Mouse (Mus musculus): ENCODE results near the gene Plxdc1. TPM values are rescaled to one million over a fixed set of nuclear protein-coding genes. Genes with fewer than 3 reads are reported as not detected.
"Not testable (repeated sequence)": the region's sequence is repeated elsewhere in the genome, so short reads cannot be mapped to it uniquely, and the experiment has no call there.

Plxdc1 gene
- total RNA-seq, 2 experiments from 2014 or later: 5.1 to 6.2 TPM

DNA sequence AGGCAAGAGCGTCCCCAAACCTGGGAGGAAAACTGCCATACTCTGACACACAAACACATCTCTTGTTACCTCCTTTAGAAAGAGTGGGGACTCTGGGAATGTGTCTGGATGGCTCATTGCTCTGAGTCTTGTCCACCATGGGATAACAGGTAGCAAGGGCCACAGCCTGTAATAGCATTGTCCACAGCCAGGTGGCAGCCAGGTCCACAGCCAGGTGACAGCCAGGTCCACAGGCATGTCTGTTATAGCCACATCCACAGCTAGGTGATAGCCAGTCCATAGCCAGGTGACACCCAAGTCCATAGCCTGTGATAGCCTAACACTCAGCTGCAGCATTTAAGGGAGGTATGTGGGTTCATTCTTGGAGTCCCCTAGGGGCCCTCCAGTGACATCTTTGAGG is 25.3 kb downstream of the Plxdc1 start:
- DNase-seq: no peak
- intact Hi-C loops (cut with DNase I): no loop called here

DNA sequence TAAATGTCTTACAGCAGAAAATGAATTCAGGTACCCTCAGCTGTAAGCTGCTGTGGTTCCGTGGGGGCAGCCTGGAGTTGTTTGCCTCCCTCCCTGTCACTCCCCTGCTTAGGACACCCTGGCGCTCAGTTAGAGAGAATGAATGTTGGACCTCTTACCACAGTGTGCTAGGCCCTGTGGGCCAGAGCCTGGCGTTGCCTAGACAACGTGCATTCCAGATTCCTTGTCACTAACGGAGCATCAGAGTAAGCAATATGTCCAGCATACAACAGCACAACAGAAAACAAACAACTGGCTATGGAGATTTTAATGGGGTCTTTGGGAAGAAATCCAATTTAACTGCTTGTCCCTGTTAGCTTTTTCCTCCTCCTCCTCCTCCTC is 27.0 kb downstream of the Plxdc1 start:
- DNase-seq: no peak
- intact Hi-C loops (cut with DNase I): no loop called here

DNA sequence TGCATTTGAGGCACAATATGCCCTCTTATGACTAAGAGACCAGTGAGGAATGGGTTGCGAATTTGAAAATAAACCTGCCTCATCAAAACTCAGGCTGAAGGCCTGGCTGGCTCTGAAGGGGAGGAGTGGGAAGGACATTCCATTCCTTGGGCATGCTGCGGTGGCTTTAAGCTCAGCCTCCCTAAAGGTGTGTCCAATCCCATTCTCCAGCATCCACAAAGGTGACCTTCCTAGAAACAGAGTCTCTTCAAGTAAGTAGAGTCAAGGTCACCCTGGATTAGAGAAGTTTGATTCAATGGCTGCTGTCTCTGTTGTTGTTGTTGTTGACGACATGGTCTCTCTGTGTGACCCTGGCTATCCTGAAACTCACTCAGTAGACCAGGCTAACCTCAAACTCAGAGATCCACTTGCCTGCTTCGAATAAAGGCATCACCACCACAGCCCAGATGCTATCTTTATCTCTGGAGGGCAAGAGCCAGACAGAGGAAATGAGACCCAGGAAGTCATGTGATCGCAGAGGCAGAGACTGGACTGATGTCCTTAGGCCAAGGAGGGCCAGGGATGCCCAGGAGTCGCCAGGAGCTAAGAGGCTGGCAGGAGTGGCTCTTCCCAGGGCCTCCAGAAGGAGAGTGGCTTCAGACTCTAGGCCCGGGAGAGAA is 27.5 kb downstream of the Plxdc1 start:
- DNase-seq: no peak
- intact Hi-C loops (cut with DNase I): no loop called here

DNA sequence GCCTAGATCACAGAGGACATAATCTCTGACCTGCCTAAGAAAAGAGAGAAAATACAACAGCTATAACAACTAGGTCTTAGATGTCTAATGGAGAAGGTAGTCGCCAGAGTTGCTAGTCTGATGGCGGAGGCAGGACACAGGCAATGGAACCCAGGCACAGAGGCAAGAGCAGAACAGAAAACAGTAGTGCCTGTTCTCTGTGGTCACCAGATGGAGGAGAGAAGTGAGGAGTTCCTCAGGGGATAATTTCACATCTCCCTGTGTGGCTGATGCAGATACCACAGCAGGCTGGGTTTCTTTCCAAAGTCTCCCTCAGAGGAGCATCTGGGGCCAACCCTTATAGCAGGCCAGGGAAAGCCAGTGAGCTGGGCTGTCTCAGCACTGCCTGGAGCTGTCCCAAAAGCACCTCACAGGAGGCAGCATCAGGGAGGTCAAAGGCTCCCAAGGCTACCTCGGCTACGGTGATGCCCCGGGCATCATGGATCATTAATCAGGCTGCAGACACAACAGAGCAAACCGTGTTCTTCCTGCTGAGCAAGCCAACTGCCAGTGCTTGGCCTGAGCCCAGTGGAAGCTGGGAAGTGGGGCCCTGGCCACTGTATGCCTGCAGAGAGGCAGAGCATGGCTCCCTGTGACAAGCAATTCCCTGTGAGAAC is 29.2 kb downstream of the Plxdc1 start:
- no peak for DNase-seq
- intact Hi-C loops (cut with DNase I): no loop called here

DNA sequence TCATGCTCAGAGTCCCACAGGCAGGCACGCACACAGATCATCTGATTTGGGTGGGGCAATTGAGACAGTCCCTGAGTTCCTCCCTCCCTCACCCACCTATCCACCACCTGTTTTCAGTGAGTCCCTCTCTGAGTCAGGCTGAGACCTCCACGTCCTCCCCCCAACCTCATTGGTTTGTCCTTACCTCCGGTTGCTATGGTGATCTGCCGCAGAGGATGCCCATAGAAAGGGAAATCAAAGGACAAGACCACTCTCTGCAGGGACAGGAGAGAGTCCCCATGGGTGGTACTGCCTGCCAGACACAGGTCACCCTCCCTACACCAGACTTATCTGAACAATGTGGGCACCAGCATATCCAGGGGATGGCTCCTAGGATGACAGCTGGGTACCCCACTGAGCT is 30.3 kb downstream of the Plxdc1 start:
- intact Hi-C loops (cut with DNase I): no loop called here
- DNase-seq: no peak

DNA sequence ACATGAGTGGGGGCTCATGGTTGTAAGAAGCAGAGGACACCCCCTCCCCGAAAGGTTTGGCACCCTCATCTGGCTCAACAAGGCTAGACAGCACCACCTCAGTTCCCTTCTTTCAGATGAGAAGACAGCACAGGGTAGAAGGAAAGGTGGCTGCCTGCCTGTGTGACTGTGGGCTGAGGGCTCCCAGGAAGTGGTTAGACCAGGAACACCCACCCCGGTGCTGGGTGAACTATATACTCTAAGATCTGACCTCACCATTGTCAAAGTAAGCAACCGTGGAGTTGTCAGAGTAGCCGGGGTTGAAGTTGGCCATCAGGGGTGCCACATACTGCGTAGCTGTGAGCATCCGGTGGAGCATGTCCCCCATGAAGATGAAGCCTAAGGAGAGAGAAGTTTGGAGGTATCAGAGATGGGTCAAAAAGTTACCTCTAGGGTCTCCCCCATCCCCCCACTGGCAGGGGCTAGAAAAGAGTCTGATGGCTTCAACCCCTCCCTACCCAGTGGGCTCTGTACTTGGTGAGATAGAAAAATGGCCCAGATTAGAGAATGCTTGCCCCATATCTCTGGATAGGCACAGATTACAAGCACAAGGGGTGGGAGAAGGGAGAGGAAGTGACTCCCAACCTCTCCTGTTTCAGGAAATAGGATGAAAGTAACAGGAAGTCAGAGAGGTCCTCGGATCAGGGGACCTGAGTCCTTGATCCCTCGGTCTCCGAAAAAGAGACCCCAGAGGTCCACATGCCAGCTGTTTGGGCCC is 30.9 kb downstream of the Plxdc1 start:
- no peak for DNase-seq
- intact Hi-C loops (cut with DNase I): no loop called here

DNA sequence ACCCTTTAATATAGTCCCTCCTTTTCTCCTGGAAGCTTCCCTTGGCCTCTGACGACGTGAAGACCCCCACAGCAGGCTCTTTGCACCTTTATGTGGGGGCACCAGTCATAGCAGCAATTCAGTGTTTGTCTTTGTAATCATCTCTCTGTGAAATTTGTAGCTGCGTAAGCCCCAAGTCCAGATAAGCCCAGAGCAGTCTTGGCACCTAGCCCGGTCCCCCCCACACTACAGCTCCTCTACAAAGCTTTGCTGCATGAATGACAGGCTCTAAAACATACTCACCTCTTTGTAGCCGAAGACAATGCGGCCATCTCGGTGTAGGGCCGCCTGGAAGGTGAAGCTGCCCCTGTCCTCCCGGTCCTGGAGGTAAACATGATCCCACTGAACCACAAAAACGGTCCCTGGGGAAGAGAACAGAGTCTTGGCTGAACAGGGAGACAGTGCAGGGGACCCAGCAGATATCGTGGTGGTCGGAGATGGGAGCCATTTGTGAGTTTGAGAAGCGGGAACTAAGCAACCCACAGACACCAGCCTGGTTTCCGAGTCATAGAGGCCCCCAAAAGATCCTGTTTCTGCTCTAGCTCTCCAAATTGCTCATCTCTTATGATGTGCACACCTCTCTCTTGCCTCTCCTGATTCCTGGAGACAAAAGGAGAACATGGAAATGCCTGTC is 31.6 kb downstream of the Plxdc1 start:
- no peak for DNase-seq
- intact Hi-C loops (cut with DNase I): no loop called here

DNA sequence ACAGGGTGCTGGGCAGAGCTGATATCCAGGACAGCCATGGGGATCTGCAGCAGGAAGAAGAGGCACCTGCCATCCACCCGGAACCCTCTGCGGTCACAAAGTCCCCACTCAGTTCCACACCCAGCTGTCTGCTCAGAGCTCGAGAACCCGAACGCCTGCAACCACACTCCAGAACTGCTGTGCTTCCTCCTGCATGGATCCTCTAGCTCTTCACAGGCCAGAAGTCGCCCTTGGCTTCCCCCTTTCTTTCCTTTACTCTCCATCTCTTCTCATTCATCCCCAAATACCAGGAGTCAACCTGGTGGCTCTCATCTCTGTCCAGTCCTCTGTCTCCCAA is 32.3 kb downstream of the Plxdc1 start:
- no peak for DNase-seq
- intact Hi-C loops (cut with DNase I): no loop called here

DNA sequence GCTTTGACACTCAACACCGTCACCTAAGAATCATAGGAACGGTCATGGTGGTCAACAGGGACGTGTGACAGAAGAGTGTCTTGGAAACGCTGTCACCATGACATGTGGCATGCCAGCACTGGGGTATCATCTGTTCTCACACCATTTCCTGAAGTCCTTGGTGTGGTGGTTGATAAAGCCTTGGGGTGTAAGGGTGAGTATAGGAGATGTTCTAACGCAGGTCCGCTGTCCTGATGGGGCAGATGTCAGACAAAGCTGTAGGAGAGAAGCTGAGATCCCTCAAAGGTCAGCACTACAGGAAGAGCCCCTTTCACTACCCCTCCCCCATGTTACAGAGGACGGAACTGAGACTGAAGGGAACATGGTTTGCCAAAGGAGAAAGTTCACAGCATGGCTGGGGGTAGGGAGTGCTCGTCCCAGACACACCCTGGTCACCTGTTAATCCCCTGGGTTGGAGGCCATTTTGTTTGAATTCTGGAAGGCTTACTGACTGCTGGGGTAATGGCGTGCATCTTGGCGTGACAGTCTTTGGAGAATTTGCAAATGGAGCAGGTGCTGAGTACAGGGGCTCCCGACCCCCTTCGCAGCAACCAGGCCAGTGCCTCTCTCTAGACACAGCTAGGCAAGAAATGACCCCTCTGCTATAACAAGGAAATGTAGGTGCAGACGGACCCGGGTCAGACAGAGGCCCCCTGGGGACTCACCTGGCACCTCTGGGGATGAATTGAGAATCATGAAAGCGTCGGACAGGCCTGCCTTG is 32.9 kb downstream of the Plxdc1 start:
- DNase-seq: no peak
- intact Hi-C loops (cut with DNase I): no loop called here

DNA sequence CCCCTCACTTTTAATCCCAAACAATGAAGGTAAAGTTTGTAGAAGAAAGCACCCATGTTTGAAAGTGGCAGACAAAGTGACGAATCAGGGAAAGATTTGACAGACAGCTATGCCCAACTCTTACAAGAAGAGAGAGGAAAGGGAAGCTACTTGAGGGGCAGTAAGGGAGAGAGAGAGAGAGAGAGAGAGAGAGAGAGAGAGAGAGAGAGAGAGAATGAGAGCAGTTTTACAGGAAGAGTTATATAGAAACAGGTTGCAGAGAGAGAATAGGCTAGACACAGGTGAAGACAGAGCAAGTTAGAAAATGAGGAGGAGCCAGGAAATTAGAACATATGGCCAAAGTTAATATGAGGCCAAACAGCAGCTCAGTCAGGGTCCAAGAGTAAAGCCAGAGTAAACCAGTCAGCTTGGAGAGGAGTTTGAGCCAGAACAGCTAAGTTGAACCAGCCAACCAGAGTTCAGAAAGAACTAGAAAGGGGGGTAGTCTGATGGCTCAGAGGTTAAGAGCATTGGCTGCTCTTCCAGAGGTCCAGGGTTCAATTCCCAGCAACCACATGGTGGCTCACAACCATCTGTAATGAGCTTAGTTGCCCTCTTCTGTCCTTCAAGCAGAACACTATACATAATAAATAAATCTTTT is 33.8 kb downstream of the Plxdc1 start:
- intact Hi-C loops (cut with DNase I): no loop called here
- no peak for DNase-seq

DNA sequence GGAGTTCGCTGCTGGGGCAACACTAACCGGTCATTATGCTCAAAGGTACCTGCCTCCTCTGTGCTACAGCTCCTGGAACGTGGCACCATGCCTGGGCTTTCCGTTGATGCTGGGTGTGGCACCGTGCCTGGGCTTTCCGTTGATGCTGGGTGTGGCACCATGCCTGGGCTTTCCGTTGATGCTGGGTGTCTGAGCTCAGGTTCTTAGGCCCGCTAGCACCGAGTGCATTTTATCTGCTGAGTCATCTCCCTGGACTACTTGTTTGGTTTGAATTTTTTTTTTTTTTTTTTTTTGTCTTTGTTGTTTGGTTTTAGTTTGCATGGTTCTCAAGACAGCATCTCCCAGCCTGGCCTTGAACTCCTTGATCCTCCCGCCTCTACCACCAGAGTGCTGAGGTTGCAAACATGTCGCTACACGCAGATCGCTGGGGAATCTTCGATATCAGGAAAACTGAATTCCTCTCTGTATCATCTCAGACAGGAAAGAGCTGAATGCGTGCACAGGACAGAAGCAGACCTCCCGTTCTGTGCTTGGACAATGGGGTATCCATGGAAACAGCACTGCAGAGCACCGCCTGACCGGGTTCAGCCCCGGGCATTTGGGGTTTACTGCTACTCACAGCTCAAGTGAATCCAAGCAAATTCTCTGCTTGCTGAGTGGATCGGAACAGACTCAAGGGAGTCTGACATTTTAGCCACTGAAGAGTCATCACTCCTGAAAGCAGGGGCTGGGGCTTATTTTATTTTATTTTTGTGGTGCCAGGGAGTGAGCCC is 36.4 kb downstream of the Plxdc1 start:
- intact Hi-C loops (cut with DNase I): no loop called here
- DNase-seq: no peak

DNA sequence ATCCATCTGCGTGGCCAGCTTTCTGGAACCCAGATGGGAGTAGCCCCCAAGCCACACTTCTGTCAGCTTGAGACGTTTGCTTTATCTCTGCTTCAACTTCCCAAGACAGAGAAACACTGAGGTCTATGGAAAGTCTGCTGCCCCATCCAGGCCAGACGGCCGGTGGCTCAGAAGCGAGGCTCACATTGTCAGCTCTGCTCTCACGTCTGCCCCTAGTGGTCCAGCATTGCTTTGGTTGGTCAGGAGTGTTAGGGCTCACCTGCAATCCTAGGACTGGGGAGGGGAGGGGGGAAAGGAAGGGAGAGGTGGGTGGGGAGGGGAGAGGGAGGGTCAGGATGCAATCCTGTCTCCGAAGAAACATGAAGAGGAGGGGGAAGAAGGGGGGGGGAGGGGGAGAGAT is 38.8 kb downstream of the Plxdc1 start:
- intact Hi-C loops (cut with DNase I): no loop called here
- no peak for DNase-seq

DNA sequence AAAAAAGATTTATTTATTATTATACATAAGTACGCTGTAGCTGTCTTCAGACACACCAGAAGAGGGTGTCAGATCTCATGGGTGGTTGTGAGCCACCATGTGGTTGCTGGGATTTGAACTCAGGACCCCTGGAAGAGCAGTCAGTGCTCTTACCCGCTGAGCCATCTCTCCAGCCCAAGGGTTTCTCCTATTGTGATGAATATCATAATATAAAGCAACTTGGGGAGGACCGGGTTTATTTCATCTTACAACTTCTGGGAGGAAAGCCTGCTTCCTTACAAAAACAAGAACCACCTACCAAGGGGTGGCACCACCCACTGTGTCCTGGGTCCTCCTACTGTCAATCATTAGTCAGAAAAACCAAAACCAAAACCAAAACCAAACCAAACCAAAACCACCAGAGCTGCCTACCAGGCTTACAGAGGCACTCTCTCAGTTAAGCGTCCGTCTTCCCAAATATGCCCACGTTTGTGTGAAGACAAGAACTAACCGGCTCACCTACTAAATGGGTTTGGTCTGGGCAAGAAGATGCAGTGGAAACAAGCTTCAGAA is 40.4 kb downstream of the Plxdc1 start:
- intact Hi-C loops (cut with DNase I); DNase-seq: not testable (repeated sequence)

DNA sequence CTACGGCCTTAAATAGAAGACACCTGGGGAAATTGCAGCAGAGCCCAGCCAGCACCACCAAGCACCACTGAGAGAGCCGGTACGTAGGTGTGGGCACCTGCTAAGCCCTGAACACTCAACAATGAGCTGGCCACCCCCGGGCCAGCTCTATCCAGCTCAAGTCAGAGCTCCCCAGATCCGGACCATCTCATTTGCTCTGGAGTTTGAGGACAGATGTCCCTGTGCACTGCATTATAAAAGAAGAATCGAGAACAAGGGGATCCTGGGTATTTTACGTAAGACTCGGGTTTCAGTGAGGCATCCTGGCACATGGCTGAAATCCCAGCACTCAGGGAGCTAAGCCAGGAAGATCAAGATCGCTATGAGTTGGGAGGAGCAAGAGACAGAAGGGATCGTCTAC is 41.2 kb downstream of the Plxdc1 start:
- DNase-seq: no peak
- intact Hi-C loops (cut with DNase I): no loop called here

DNA sequence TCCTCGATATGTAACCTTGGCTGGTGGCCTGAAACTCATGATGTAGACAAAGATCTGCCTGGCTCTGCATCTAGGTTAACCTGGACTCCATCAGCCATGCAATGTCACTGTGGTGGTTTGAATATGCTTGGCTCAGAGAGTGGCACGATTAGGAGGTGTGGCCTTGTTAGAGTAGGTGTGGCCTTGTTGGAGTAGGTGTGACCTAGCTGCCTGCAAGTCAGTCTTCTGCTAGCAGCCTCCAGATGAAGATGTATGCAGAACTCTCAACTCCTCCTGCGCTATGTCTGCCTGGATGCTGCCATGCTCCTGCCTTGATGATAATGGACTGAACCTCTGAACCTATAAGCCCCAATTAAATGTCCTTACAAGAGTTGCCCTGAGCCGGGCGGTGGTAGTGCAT is 43.0 kb downstream of the Plxdc1 start:
- DNase-seq: no peak
- intact Hi-C loops (cut with DNase I): no loop called here

DNA sequence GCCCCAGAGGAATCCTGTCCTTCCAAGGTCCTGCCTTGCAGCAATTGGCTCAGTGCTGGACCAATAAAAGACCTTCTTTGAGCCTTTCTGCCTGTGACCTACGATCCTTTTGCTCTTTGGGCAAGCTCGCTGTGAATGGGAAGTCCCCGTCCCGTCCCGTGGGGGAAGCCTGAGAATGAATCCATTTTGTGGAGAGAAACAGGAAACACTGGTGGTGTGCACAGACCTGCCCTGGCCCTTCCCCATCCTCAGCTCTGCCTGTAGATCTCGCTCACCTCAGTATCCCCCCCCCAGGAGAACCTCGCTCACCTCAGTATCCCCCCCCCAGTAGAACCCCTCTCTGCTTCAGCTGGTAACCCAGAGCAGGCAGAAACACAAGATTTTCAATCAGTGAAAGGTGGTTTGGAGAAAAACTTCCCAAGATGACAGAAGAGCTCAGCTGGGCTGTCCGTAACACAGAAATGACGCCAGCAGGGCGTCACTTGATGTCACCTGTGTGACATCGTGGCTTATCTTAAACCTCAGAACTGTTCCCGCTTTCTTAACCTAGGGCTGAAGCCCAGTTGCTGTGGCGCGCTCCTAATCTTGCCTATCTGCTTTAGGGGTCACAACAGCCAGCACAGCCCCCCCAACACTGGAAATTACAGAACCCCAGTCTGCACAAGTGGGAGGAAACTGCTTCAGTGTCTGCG is 43.7 kb downstream of the Plxdc1 start:
- no peak for DNase-seq
- intact Hi-C loops (cut with DNase I): no loop called here

DNA sequence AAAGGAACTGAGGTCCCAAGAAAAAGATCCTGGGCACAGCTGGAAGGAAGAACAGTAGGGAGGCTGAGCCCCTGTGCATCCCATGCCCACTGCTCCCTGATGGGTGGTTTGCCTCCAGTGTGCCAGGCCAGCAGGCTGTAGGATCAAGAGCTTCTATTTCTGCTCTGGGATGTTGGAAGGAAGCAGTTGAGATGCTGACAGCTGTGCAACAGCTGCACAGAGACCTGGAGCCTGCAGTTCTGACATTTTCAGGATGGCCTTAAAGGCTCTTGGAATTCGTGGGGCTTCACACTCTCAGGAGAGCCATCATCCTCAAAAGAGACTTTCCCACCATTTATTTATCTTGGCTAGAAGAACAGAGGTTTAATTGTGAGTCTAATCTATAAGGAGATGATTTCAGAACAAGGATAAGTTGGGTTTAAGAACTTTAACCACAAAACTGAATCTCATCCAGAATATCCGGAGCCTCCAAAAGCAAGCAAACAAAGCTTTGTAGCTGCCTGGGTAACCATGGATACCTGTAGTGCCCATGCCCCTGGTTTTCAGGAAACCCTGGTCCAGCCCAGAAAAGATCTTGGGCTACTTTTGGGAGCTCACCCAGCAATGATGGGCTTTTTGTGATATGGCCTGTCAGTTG is 48.7 kb downstream of the Plxdc1 start:
- DNase-seq: no peak
- intact Hi-C loops (cut with DNase I): loop anchor here (2.0 kb wide), 1 partner anchor 49 kb away; the partner anchor contains the start of gene Plxdc1

DNA sequence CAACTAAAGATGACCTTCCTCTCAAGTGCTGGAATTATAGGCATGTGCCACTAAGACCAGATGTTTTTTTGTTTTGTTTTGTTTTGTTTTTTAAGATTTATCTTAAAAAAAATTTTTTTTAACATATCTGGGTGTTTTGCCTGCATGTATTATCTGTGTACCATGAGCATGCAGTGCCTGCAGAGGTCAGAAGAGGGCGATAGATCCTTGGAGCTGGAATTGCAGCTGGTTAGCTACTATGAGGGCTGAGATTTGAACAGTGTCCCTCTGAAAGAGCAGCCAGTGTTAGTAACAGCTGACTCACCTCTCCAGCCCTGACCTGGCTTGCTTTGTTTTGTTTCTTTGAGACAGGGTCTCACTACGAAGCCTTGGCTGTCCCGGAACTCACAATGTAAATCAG is 49.5 kb downstream of the Plxdc1 start:
- intact Hi-C loops (cut with DNase I): loop anchor here (2.0 kb wide), 1 partner anchor 50 kb away; the partner anchor contains the start of gene Plxdc1
- DNase-seq: peak; percentile 64 to 72
